Mouse (Mus musculus) liver, adult 2 months (tissue): ENCODE results near the gene Serpinb5. TPM values are rescaled to one million over a fixed set of nuclear protein-coding genes. Genes with fewer than 3 reads are reported as not detected.

Source experiments
- DNase-seq: peaks from one replicate; pipeline ENCODE4 v3.0.0-alpha.2; 2011; ENCODE audit warnings: low read depth, low spot score; ENCODE audit errors: extremely low read depth
- H3K27ac ChIP-seq: fragments of 200-500 bp; replicated peaks from 2 replicates; pipeline ENCODE4 v1.5.1; 2012; ENCODE audit warnings: low read depth, mild to moderate bottlenecking, control low read depth, inconsistent platforms, low read length; ENCODE audit not compliant: insufficient read depth
- H3K27me3 ChIP-seq: fragments of 200-500 bp; 2 replicates; pipeline ENCODE4 v1.6.1; 2012; ENCODE audit warnings: mild to moderate bottlenecking, moderate library complexity, low read length, inconsistent platforms; ENCODE audit not compliant: control insufficient read depth, insufficient read depth
- H3K36me3 ChIP-seq: fragments of 200-500 bp; 2 replicates; pipeline ENCODE4 v1.6.1; 2012; ENCODE audit warnings: low read length, inconsistent platforms; ENCODE audit not compliant: control insufficient read depth, insufficient read depth
- H3K4me1 ChIP-seq: fragments of 200-500 bp; 2 replicates; pipeline ENCODE4 v1.6.1; 2011; ENCODE audit warnings: low read length; ENCODE audit not compliant: control insufficient read depth, insufficient read depth
- H3K4me3 ChIP-seq: fragments of 200-500 bp; 2 replicates; pipeline ENCODE4 v1.5.1; 2011; ENCODE audit warnings: low read depth, mild to moderate bottlenecking, control low read depth, low read length, moderate library complexity; ENCODE audit not compliant: insufficient read depth
- H3K79me2 ChIP-seq: fragments of 200-500 bp; 2 replicates; pipeline ENCODE4 v1.6.1; 2012; ENCODE audit warnings: inconsistent platforms, mild to moderate bottlenecking, low read length, moderate library complexity; ENCODE audit not compliant: control insufficient read depth, insufficient read depth
- H3K9ac ChIP-seq: fragments of 200-500 bp; 2 replicates; pipeline ENCODE4 v1.6.1; 2012; ENCODE audit warnings: low read depth, mild to moderate bottlenecking, control low read depth, inconsistent platforms, low read length
- CTCF ChIP-seq: fragments of 200-500 bp; IDR thresholded peaks from 2 replicates; pipeline ENCODE4 v1.5.1; 2011; ENCODE audit warnings: low read depth, low read length, control low read depth
- POLR2A ChIP-seq: fragments of 200-500 bp; IDR thresholded peaks from 2 replicates; pipeline ENCODE4 v1.6.1; 2011; ENCODE audit warnings: low read length, control low read depth; ENCODE audit not compliant: insufficient read depth; ENCODE audit errors: extremely low read depth
- WGBS: fragments of 180-500 bp; shearing (Covaris S2); methylation state at CpG from one replicate; pipeline ENCODE4 v1.1.7; 2018; 5-methylcytosine and 5-hydroxymethylcytosine counted together
- polyA plus RNA-seq: library from polyadenylated mRNA; depleted of rRNA; stranded (reverse); fragments of >200 nt; gene quantifications from 2 replicates; pipeline ENCODE4 v1.2.3, GENCODE M21; 2012; rRNA removed
- total RNA-seq: library from RNA; depleted of rRNA; stranded (reverse); fragments of >200 nt; gene quantifications from 2 replicates; pipeline ENCODE4 v1.2.3, GENCODE M21; 2014; rRNA removed

Serpinb5 gene
- total RNA-seq: not detected in 2 replicates
- polyA plus RNA-seq: not detected in 2 replicates

GRCm38 (mm10) chr1:106860847-106861246 is at the start of gene Serpinb5:
TSS of gene Serpinb5 (plus strand) at chr1:106861173.
- no peak for DNase-seq
- H3K9ac ChIP-seq: no peak within 1 kb of the TSS
- no peak within 1 kb of the TSS for H3K4me3 ChIP-seq
- no peaks in the 10 kb centered on the region for H3K27me3 ChIP-seq
- WGBS: 60% methylated on average over 8 of the region's 8 CpGs
- no peak for TF ChIP-seq POLR2A
- no peak for TF ChIP-seq CTCF
- H3K36me3 ChIP-seq: no peaks in the 10 kb centered on the region
- H3K27ac ChIP-seq: no peak within 1 kb of the TSS
- H3K4me1 ChIP-seq: no peaks in the 10 kb centered on the region
- no peaks in the 10 kb centered on the region for H3K79me2 ChIP-seq

GRCm38 (mm10) chr1:106814864-106815263 is 46.1 kb upstream of the Serpinb5 start:
- no peaks in the 10 kb centered on the region for H3K36me3 ChIP-seq
- H3K27ac ChIP-seq: no peak overlapping the region
- no peak overlapping the region for H3K9ac ChIP-seq
- H3K4me1 ChIP-seq: no peaks in the 10 kb centered on the region
- no peak overlapping the region for H3K4me3 ChIP-seq
- H3K79me2 ChIP-seq: no peaks in the 10 kb centered on the region
- 46% methylated on average over 5 of the region's 5 CpGs for whole genome bisulfite sequencing
- no peak for DNase-seq
- H3K27me3 ChIP-seq: no peaks in the 10 kb centered on the region
- TF ChIP-seq CTCF: no peak
- TF ChIP-seq POLR2A: no peak

GRCm38 (mm10) chr1:106815265-106815664 is 45.7 kb upstream of the Serpinb5 start:
- no peak for DNase-seq
- H3K27ac ChIP-seq: no peak overlapping the region
- 74% methylated on average over 6 of the region's 6 CpGs for WGBS
- H3K27me3 ChIP-seq: no peaks in the 10 kb centered on the region
- H3K9ac ChIP-seq: no peak overlapping the region
- TF ChIP-seq POLR2A: no peak
- no peak for TF ChIP-seq CTCF
- no peak overlapping the region for H3K4me3 ChIP-seq
- no peaks in the 10 kb centered on the region for H3K4me1 ChIP-seq
- no peaks in the 10 kb centered on the region for H3K36me3 ChIP-seq
- no peaks in the 10 kb centered on the region for H3K79me2 ChIP-seq

GRCm38 (mm10) chr1:106816766-106817165 is 44.2 kb upstream of the Serpinb5 start:
- Histone ChIP-seq H3K4me3 (no peak overlapping the region), H3K27me3 (no peaks in the 10 kb centered on the region), H3K9ac (no peak overlapping the region), H3K36me3 (no peaks in the 10 kb centered on the region), H3K27ac (no peak overlapping the region), H3K4me1 (no peaks in the 10 kb centered on the region), H3K79me2 (no peaks in the 10 kb centered on the region)
- DNase-seq: no peak
- WGBS: 80% methylated on average over 11 of the region's 11 CpGs
- TF ChIP-seq POLR2A (no peak), CTCF (no peak)

- Histone ChIP-seq H3K27me3 (no peaks in the 10 kb centered on the region), H3K4me1 (no peaks in the 10 kb centered on the region), H3K4me3 (no peak overlapping the region), H3K27ac (no peak overlapping the region), H3K79me2 (no peaks in the 10 kb centered on the region), H3K36me3 (no peaks in the 10 kb centered on the region), H3K9ac (no peak overlapping the region)
- peak; percentile 60 for DNase-seq
- WGBS: 0% methylated on average over 4 of the region's 4 CpGs
- TF ChIP-seq POLR2A: no peak
- no peak for TF ChIP-seq CTCF
Observed at GRCm38 (mm10) chr1:106818323-106818722, 42.6 kb upstream of the Serpinb5 start.

- no peaks in the 10 kb centered on the region for H3K4me1 ChIP-seq
- DNase-seq: no peak
- H3K9ac ChIP-seq: no peak overlapping the region
- H3K36me3 ChIP-seq: no peaks in the 10 kb centered on the region
- no peak overlapping the region for H3K4me3 ChIP-seq
- H3K79me2 ChIP-seq: no peaks in the 10 kb centered on the region
- H3K27ac ChIP-seq: no peak overlapping the region
- no peaks in the 10 kb centered on the region for H3K27me3 ChIP-seq
- TF ChIP-seq CTCF: no peak
- no peak for TF ChIP-seq POLR2A
- WGBS: 65% methylated on average over 3 of the region's 3 CpGs
Observed at GRCm38 (mm10) chr1:106822297-106822696, 38.7 kb upstream of the Serpinb5 start.
